Mouse (Mus musculus): Measurements from ENCODE around the gene Olfr559. TPM values are rescaled to one million over a fixed set of nuclear protein-coding genes. Genes with fewer than 3 reads are reported as not detected.
A peak's percentile ranks its signal among the peaks of the same experiment; 100 is the strongest.

Gene Olfr559
- polyA plus RNA-seq (2016; fragmentation: Nextera tagmentation; extraction: Ambion mirVana), result not detected in 2 replicates

DNA sequence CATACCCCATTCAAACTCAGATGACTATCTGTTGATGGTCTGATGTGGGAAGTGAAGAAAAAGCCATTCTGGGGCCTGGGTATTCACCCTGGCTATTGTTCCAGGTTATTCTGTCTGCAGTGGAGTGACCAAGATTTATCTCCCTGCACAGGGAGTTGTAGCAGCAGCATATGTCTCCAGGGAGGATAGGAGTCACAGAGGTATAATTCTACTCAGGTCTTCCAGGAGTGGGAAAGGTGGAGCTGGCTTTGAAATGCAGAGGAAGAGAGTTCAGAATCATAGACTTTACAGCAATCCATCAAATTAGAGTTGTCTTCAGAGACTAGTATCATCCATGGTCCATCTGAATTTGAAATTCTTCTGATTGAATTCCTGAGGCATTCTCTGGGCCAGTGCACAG, at the start of gene Olfr559:
TSS of gene Olfr559 (minus strand) at position 101 of the 400 bp plus-strand sequence.
- Histone ChIP-seq H3K27ac (no peak within 1 kb of the TSS), H3K4me3 (replicated peaks) (no peak within 1 kb of the TSS), H3K4me1 (replicated peaks) (no peaks in the 10 kb centered on the region), H3K36me3 (no peaks in the 10 kb centered on the region), H3K9me3 (no peaks in the 10 kb centered on the region), H3K9ac (replicated peaks) (no peak within 1 kb of the TSS), H3K4me2 (no peak within 1 kb of the TSS), H3K27me3 (no peaks in the 10 kb centered on the region)
- ATAC-seq (ENCODE audit: insufficient number of reproducible peaks, insufficient read depth, low FRiP score, low TSS enrichment, low read depth), result no peak

DNA sequence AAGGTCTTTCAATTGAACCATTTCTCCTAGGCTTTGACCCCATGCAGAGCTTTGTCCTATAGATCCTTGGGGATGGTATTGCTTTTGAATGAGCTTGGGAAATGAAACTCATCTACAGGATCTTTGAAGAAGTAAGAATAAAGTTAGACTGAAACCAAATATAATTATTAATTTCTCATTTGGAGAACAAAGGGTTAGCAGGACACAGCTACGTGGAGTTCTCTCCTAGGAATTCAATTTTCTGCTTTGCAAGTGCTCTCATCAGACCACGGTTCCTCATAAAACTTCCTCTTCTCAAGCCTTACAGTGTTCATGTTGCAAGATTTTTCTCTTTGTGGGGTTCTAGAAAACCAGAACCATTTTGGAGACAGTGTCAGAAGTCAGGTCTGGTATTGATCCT, 43.6 kb upstream of the Olfr559 start, which contains the start of gene Olfr561:
TSS of gene Olfr561 (plus strand) at position 301 of the 400 bp plus-strand sequence.
- Histone ChIP-seq H3K27ac (no peak within 1 kb of the TSS), H3K9me3 (no peaks in the 10 kb centered on the region), H3K9ac (replicated peaks) (no peak within 1 kb of the TSS), H3K36me3 (no peaks in the 10 kb centered on the region), H3K27me3 (no peaks in the 10 kb centered on the region), H3K4me1 (replicated peaks) (no peaks in the 10 kb centered on the region), H3K4me3 (replicated peaks) (no peak within 1 kb of the TSS), H3K4me2 (no peak within 1 kb of the TSS)
- WGBS, result 80% methylated on average over 2 of the region's 2 CpGs
- no peak for ATAC-seq (ENCODE audit: insufficient number of reproducible peaks, insufficient read depth, low FRiP score, low TSS enrichment, low read depth)

- Histone ChIP-seq H3K27ac (no peak within 1 kb of the TSS), H3K36me3 (no peaks in the 10 kb centered on the region), H3K4me1 (replicated peaks) (no peaks in the 10 kb centered on the region), H3K4me3 (replicated peaks) (no peak within 1 kb of the TSS), H3K4me2 (no peak within 1 kb of the TSS), H3K9ac (replicated peaks) (no peak within 1 kb of the TSS), H3K9me3 (no peaks in the 10 kb centered on the region), H3K27me3 (no peaks in the 10 kb centered on the region)
- ATAC-seq (ENCODE audit: insufficient number of reproducible peaks, insufficient read depth, low FRiP score, low TSS enrichment, low read depth), result no peak
- 74% methylated on average over 4 of the region's 4 CpGs for WGBS
Measured at GRCm38 (mm10) chr7:102759266-102759665, 32.0 kb upstream of the Olfr559 start, which contains the start of the genes Olfr560 and Olfr78. Gene Olfr560, minus strand, starts transcription at chr7:102759366. Gene Olfr78, minus strand, starts transcription at chr7:102759471.

DNA sequence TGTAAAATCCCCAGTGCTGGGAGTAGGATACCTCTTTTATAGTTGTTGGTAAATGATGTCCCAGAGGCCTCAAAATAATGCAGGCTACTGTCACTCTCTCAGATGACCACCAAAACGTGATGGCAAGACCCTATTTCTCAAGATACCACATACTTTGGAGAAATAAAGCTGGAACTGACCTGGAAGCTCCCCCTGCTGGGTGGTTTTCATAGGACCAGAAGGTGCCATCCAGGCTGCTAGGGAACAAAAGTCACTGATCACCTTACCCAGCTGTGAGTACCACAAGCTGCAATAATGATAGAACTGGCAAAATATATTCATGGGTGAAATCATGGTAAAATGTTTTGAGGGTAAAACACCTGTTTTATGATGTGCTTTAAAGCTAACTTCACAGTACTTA, 24.8 kb upstream of the Olfr559 start:
- no peak overlapping the region for H3K9ac ChIP-seq (replicated peaks)
- ATAC-seq (ENCODE audit: insufficient number of reproducible peaks, insufficient read depth, low FRiP score, low TSS enrichment, low read depth), result no peak
- 12% methylated on average over 1 of the region's 1 CpGs for WGBS
- H3K9me3 ChIP-seq, result no peaks in the 10 kb centered on the region
- no peaks in the 10 kb centered on the region for H3K27me3 ChIP-seq
- no peak overlapping the region for H3K4me2 ChIP-seq
- H3K4me1 ChIP-seq (replicated peaks), result no peaks in the 10 kb centered on the region
- H3K27ac ChIP-seq, result no peak overlapping the region
- no peak overlapping the region for H3K4me3 ChIP-seq (replicated peaks)
- H3K36me3 ChIP-seq, result no peaks in the 10 kb centered on the region

GRCm38 (mm10) chr7:102737705-102738104, 10.4 kb upstream of the Olfr559 start:
- Histone ChIP-seq H3K36me3 (no peaks in the 10 kb centered on the region), H3K27me3 (no peaks in the 10 kb centered on the region), H3K27ac (no peak overlapping the region), H3K4me3 (replicated peaks) (no peak overlapping the region), H3K9ac (replicated peaks) (no peak overlapping the region), H3K4me1 (replicated peaks) (no peaks in the 10 kb centered on the region), H3K9me3 (no peaks in the 10 kb centered on the region), H3K4me2 (no peak overlapping the region)
- ATAC-seq (ENCODE audit: insufficient number of reproducible peaks, insufficient read depth, low FRiP score, low TSS enrichment, low read depth), result no peak
- 49% methylated on average over 2 of the region's 2 CpGs for WGBS

- ATAC-seq (ENCODE audit: insufficient number of reproducible peaks, insufficient read depth, low FRiP score, low TSS enrichment, low read depth), result 0 out of 2 replicates have a peak, but pooled peaks have one; percentile 31
- H3K9me3 ChIP-seq, result no peaks in the 10 kb centered on the region
- H3K4me3 ChIP-seq (replicated peaks), result no peak overlapping the region
- H3K36me3 ChIP-seq, result no peaks in the 10 kb centered on the region
- H3K27ac ChIP-seq, result no peak overlapping the region
- no peaks in the 10 kb centered on the region for H3K4me1 ChIP-seq (replicated peaks)
- H3K9ac ChIP-seq (replicated peaks), result no peak overlapping the region
- no peak overlapping the region for H3K4me2 ChIP-seq
- H3K27me3 ChIP-seq, result no peaks in the 10 kb centered on the region
- WGBS, result 19% methylated on average over 1 of the region's 1 CpGs
Measured at GRCm38 (mm10) chr7:102733793-102734192, 6.5 kb upstream of the Olfr559 start.

GRCm38 (mm10) chr7:102718970-102719369, 8.3 kb downstream of the Olfr559 start, which contains the start of gene Olfr33:
Gene Olfr33, minus strand, starts transcription at chr7:102719070.
- Histone ChIP-seq H3K9me3 (no peaks in the 10 kb centered on the region), H3K4me3 (replicated peaks) (no peak within 1 kb of the TSS), H3K9ac (replicated peaks) (no peak within 1 kb of the TSS), H3K27me3 (no peaks in the 10 kb centered on the region), H3K27ac (no peak within 1 kb of the TSS), H3K4me1 (replicated peaks) (no peaks in the 10 kb centered on the region), H3K4me2 (no peak within 1 kb of the TSS), H3K36me3 (no peaks in the 10 kb centered on the region)
- WGBS, result 45% methylated on average over 1 of the region's 1 CpGs
- ATAC-seq (ENCODE audit: insufficient number of reproducible peaks, insufficient read depth, low FRiP score, low TSS enrichment, low read depth), result no peak

DNA sequence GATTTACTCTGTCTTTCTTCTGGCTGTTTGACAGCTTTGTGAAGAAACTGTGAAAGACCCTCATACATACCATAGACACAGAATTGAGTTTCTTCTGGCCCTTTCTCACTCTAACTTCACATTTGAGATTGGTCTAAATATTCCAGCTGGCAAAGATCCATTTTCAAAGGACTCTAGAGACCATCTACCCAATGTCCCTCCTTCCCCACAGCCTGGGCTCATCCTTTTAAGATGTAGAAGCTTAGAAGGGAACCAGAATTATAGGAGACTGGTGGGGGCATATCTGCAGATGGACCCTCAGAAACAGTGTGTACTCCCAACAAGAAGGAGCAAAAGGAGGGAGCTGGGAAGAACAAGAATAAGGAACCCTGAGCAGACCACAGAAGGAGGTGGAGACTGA, 25.4 kb downstream of the Olfr559 start, which contains the start of gene Olfr558:
TSS of gene Olfr558 (plus strand) at position 301 of the 400 bp plus-strand sequence.
- Histone ChIP-seq H3K4me1 (replicated peaks) (no peaks in the 10 kb centered on the region), H3K27ac (no peak within 1 kb of the TSS), H3K4me3 (replicated peaks) (no peak within 1 kb of the TSS), H3K36me3 (no peaks in the 10 kb centered on the region), H3K27me3 (no peaks in the 10 kb centered on the region), H3K9me3 (no peaks in the 10 kb centered on the region), H3K9ac (replicated peaks) (no peak within 1 kb of the TSS), H3K4me2 (no peak within 1 kb of the TSS)
- no peak for ATAC-seq (ENCODE audit: insufficient number of reproducible peaks, insufficient read depth, low FRiP score, low TSS enrichment, low read depth)

DNA sequence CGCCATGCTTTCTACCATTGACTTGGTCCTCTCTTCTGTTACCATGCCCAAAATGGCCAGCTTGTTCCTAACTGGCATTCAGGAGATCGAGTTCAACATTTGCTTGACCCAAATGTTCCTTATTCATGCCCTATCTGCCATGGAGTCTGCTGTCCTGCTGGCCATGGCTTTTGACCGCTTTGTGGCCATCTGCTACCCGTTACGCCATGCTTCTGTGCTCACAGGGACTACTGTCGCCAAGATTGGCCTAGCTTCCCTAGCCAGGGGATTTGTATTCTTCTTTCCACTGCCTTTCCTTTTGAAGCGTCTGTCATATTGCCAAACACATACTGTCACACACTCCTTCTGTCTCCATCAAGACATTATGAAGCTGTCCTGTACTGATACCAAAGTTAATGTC, 28.8 kb downstream of the Olfr559 start:
- Histone ChIP-seq H3K4me3 (replicated peaks) (no peak overlapping the region), H3K9ac (replicated peaks) (no peak overlapping the region), H3K36me3 (no peaks in the 10 kb centered on the region), H3K9me3 (no peaks in the 10 kb centered on the region), H3K4me2 (no peak overlapping the region), H3K4me1 (replicated peaks) (no peaks in the 10 kb centered on the region), H3K27ac (no peak overlapping the region), H3K27me3 (no peaks in the 10 kb centered on the region)
- no peak for ATAC-seq (ENCODE audit: insufficient number of reproducible peaks, insufficient read depth, low FRiP score, low TSS enrichment, low read depth)
- WGBS, result 86% methylated on average over 7 of the region's 7 CpGs

- H3K36me3 ChIP-seq, result no peaks in the 10 kb centered on the region
- H3K4me1 ChIP-seq (replicated peaks), result no peaks in the 10 kb centered on the region
- WGBS, result 79% methylated on average over 5 of the region's 5 CpGs
- no peaks in the 10 kb centered on the region for H3K27me3 ChIP-seq
- no peak within 1 kb of the TSS for H3K4me3 ChIP-seq (replicated peaks)
- no peak within 1 kb of the TSS for H3K4me2 ChIP-seq
- no peak within 1 kb of the TSS for H3K27ac ChIP-seq
- ATAC-seq (ENCODE audit: insufficient number of reproducible peaks, insufficient read depth, low FRiP score, low TSS enrichment, low read depth), result no peak
- no peak within 1 kb of the TSS for H3K9ac ChIP-seq (replicated peaks)
- no peaks in the 10 kb centered on the region for H3K9me3 ChIP-seq
Measured at GRCm38 (mm10) chr7:102695358-102696125, 31.7 kb downstream of the Olfr559 start, which contains the start of gene Olfr557. Gene Olfr557, plus strand, starts transcription at chr7:102695910.

DNA sequence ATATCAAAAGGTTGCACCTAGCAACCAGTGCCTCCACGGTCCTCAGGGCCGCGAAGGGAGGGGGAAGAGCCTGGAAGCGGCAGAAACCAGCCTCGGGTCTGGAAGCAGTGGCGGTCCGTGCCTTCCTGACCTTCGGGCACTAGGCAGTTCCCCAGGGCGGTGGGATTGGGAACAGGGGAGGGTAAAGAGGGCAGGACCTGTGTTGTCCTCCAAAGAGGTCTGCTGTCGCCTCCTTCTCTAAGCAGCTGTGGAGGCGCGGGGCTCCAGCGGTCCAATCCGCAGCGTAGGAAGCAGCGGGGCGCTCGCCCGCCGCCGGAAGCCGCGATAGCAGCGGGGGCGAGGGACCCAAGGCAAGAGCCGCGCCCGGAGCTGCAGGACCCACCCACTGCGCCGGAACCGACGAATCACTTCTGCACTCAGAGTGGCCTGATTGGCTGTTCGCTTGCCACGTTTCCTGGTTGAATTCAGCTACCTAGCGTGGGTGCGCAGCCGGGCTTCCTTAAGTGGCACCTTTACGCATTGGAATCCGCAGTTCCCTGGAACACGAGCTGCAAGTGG, 40.3 kb downstream of the Olfr559 start, which contains the start of gene Trim68:
TSS of gene Trim68 (minus strand) at position 384 of the 558 bp plus-strand sequence.
- peak within 1 kb of the TSS; percentile 73 for H3K27ac ChIP-seq
- no peaks in the 10 kb centered on the region for H3K9me3 ChIP-seq
- peak within 1 kb of the TSS; percentile 63 for H3K9ac ChIP-seq (replicated peaks)
- WGBS, result 0% methylated on average over 40 of the region's 40 CpGs
- no peaks in the 10 kb centered on the region for H3K4me1 ChIP-seq (replicated peaks)
- peak within 1 kb of the TSS; percentile 62 for H3K4me3 ChIP-seq (replicated peaks)
- H3K36me3 ChIP-seq, result 0 out of 2 replicates have a peak, but pooled peaks cover 9% of the 10 kb centered on the region
- H3K27me3 ChIP-seq, result no peaks in the 10 kb centered on the region
- ATAC-seq (ENCODE audit: insufficient number of reproducible peaks, insufficient read depth, low FRiP score, low TSS enrichment, low read depth), result peak; percentile 99
- H3K4me2 ChIP-seq, result peak within 1 kb of the TSS; percentile 61

Measured in limb, embryonic 12.5 days (tissue).